Mouse (Mus musculus) olfactory bulb, adult 2 months (tissue): ENCODE data around the gene Rtkn2. TPM values are rescaled to one million over a fixed set of nuclear protein-coding genes. Genes with fewer than 3 reads are reported as not detected.

Experiments
- H3K27ac ChIP-seq: fragments of 200-500 bp; 2 replicates; pipeline ENCODE4 v1.5.1; 2012; ENCODE audit warnings: low read depth, low read length; ENCODE audit not compliant: insufficient read depth
- H3K4me1 ChIP-seq: fragments of 200-500 bp; 2 replicates; pipeline ENCODE4 v1.6.1; 2012; ENCODE audit warnings: low read length; ENCODE audit not compliant: control insufficient read depth, insufficient read depth
- H3K4me3 ChIP-seq: fragments of 200-500 bp; 2 replicates; pipeline ENCODE4 v1.5.1; 2012; ENCODE audit warnings: mild to moderate bottlenecking, low read depth, low read length, moderate library complexity; ENCODE audit not compliant: insufficient read depth
- CTCF ChIP-seq: fragments of 200-500 bp; IDR thresholded peaks from 2 replicates; pipeline ENCODE4 v1.5.1; 2012; ENCODE audit warnings: low read depth, mild to moderate bottlenecking, low read length, moderate library complexity; ENCODE audit not compliant: insufficient read depth
- POLR2A ChIP-seq: fragments of 200-500 bp; IDR thresholded peaks from 2 replicates; pipeline ENCODE4 v1.6.1; 2012; ENCODE audit warnings: mild to moderate bottlenecking, low read depth, low read length, moderate library complexity; ENCODE audit not compliant: insufficient read depth
- WGBS: fragments of 180-500 bp; shearing (Covaris S2); methylation state at CpG from one replicate; pipeline ENCODE4 v1.1.7; 2018; 5-methylcytosine and 5-hydroxymethylcytosine counted together
- polyA plus RNA-seq: library from polyadenylated mRNA; stranded (reverse); fragments of >200 nt; gene quantifications from 2 replicates; pipeline ENCODE4 v1.2.4, GENCODE M21; 2012; ENCODE audit warnings: low replicate concordance; ENCODE audit not compliant: missing spikeins, insufficient read depth, insufficient read length

Rtkn2 gene
- polyA plus RNA-seq, 1 experiment, result not detected

DNA sequence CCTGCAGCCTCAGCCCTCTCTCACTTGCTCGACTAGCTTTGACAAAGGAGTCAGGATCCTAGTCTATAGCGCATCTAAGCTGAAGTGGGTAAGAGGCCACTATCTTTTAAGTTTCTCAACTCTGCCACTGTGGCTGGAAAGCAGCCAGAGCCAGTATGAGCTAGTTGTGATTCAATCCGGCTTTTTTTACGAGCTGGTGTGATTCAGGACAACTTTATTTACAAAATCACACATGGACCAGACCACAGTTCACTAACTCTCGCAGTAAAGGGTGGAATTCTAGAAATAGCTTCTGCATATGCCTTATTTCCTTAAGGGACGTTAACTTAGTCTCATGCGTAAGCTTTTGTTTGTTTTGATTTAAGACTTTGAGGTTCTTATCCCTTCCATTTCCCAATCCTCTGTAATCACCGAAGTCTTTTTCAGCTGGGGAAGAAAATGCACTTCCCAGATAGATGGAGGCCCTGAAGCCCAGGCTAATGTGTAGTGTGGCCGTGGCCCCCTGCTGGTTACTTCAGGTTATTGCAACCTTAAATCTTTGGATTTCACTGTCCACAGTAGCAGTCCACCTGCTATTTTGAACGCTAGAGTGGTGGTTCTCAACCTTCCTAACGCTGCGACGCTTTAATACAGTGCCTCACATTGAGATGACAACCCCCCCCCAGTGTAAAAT, 5.0 kb downstream of the Rtkn2 start:
- peaks cover 4% of the 10 kb centered on the region for H3K4me1 ChIP-seq
- 38% methylated on average over 13 of the region's 13 CpGs for WGBS
- no peak overlapping the region for H3K4me3 ChIP-seq
- no peak overlapping the region for H3K27ac ChIP-seq
- TF ChIP-seq POLR2A (no peak), CTCF (no peak)

DNA sequence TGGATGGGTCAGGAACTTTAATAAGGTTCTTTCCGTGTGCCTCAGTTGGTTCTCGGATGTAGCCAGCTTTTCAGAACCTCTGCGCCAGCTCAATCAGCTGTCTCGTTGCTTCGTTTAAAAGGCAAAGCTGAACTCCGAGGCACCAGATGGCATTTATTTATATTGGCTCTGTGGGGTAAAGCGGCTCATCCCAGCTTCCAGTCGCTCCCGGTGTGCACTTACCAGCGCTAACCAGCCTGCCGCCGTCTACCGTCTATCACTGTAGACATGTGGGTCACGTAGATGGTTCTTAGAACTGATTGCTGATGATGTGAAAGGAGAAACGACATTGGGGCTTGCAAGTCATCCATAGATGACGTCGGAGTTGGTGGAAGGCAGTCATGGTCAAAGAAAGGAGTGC, 5.7 kb downstream of the Rtkn2 start:
- WGBS, result 87% methylated on average over 17 of the region's 17 CpGs
- TF ChIP-seq POLR2A (no peak), CTCF (no peak)
- H3K4me3 ChIP-seq, result no peak overlapping the region

DNA sequence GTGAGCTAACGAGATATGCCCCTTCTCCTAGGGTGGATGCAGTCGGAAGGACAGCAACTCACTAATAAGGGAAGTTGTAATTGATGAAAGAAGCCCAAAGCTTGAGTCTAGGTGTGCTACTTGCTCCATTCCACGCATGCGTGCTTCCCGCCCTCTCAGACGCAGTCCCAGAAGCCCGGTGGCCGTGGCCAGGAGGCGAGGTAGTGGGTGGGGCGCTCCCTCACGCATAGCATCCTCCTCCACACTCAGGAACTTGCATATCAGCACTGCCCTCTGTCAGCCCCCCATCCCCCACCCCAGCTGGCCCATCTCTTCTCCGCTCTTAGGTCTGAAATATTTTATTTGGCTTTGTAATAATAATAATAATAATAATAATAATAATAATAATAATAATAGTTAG, 16.0 kb downstream of the Rtkn2 start:
- H3K4me3 ChIP-seq, result no peak overlapping the region
- peaks cover 4% of the 10 kb centered on the region; the same call in 1 of the 2 replicates for H3K4me1 ChIP-seq
- 62% methylated on average over 12 of the region's 12 CpGs for WGBS
- no peak for TF ChIP-seq CTCF
- no peak for TF ChIP-seq POLR2A
- no peak overlapping the region for H3K27ac ChIP-seq

More for the DNA sequence above, 5.7 kb downstream of the Rtkn2 start:
- Histone ChIP-seq H3K27ac (no peak overlapping the region), H3K4me1 (no peaks in the 10 kb centered on the region)

DNA sequence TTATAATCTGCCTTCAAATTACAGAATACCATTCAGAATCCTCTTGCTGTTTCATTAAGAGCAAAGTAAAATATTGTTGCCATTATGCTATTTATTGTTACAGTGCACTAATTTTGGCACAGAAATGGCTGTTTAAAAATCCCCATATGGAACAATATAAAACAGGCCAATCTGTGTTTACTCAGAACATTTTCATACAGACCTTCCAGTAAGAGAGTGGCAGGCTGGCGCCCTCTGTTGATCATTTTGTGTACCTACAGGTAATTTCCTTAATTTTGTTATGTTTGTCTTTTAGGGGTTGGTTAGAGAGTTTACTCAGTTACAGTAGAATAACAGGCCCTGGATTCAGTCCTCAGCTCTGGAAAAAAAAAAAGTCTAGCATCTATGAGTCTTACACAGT, 16.8 kb downstream of the Rtkn2 start:
- no peak for TF ChIP-seq CTCF
- TF ChIP-seq POLR2A, result no peak
- H3K4me1 ChIP-seq, result peaks cover 4% of the 10 kb centered on the region; the same call in 1 of the 2 replicates
- H3K27ac ChIP-seq, result no peak overlapping the region
- 5% methylated on average over 1 of the region's 1 CpGs for WGBS
- H3K4me3 ChIP-seq, result no peak overlapping the region

DNA sequence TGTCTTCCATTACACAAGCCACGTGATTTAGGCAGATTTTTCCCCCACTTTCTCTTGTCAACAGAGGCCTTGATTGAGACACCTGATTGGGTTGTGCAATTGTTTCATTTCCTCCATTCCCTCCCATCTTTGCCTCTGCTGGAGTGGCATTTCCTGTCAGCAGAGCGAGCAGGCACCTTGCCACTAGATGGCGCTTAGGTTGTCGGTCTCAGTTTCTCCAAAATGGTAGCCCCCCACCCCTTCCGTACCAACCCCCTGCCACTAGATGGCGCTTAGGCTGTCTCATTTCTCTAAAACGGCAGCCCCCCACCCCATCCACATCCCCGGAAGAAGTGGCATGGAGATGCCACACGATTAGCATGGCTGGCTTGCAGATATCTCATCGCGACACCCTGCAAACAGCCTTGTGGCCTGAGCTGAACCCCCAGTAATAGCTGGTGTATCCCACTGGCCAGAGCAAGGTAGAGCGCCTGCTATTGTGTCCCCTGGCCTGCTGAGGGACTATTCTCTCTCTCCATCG, 18.8 kb downstream of the Rtkn2 start:
- WGBS, result 36% methylated on average over 13 of the region's 13 CpGs
- no peak overlapping the region for H3K4me3 ChIP-seq

DNA sequence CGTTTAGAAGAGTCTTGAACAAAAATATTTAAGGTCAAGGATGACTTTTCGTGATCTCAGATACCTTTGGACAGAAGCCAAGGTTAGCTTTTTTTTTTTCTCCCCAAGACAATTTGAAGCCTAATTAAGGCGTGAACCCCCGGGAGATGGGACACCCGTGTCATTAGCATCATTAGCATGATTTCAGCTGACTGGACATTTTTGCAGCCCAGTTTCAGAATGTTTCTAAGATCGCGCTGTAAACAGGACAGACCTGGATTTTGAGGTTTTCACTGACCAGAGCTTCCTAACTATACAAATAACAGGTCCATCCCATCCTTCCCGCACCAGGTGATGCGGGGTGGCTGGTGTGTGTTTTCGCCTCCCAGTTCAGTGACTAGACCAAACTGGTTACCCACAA, 19.8 kb downstream of the Rtkn2 start:
- no peak overlapping the region for H3K4me3 ChIP-seq
- 73% methylated on average over 10 of the region's 10 CpGs for WGBS
- TF ChIP-seq POLR2A, result no peak
- no peak for TF ChIP-seq CTCF
- H3K4me1 ChIP-seq, result peaks cover 4% of the 10 kb centered on the region; the same call in 1 of the 2 replicates
- H3K27ac ChIP-seq, result no peak overlapping the region

More for the DNA sequence above, 18.8 kb downstream of the Rtkn2 start:
- TF ChIP-seq POLR2A, result no peak
- peak; percentile 56; the same call in 1 of the 2 replicates for TF ChIP-seq CTCF
- Histone ChIP-seq H3K27ac (no peak overlapping the region), H3K4me1 (peaks cover 4% of the 10 kb centered on the region; the same call in 1 of the 2 replicates)

DNA sequence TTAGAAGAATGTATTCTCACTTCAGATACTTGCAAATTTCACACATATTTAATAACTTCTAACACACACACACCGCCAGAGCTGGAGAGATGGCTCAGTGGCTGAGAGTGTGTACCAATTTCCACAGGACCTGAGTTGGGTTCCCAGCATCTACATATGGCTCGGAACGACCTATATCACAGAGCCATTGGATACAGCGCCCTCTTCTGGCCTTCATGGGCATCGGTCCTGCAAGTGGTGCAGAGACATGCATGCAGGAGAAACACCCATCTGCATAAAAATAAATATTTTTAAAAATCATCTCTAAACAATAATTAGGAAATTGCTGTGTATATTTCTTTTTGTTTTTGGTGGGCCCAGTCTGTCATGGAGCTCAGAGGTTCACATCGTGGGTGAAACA, 22.1 kb downstream of the Rtkn2 start:
- Histone ChIP-seq H3K4me1 (peaks cover 11% of the 10 kb centered on the region; the same call in 1 of the 2 replicates), H3K4me3 (no peak overlapping the region), H3K27ac (no peak overlapping the region)
- TF ChIP-seq CTCF (no peak), POLR2A (no peak)
- 92% methylated on average over 6 of the region's 6 CpGs for WGBS

DNA sequence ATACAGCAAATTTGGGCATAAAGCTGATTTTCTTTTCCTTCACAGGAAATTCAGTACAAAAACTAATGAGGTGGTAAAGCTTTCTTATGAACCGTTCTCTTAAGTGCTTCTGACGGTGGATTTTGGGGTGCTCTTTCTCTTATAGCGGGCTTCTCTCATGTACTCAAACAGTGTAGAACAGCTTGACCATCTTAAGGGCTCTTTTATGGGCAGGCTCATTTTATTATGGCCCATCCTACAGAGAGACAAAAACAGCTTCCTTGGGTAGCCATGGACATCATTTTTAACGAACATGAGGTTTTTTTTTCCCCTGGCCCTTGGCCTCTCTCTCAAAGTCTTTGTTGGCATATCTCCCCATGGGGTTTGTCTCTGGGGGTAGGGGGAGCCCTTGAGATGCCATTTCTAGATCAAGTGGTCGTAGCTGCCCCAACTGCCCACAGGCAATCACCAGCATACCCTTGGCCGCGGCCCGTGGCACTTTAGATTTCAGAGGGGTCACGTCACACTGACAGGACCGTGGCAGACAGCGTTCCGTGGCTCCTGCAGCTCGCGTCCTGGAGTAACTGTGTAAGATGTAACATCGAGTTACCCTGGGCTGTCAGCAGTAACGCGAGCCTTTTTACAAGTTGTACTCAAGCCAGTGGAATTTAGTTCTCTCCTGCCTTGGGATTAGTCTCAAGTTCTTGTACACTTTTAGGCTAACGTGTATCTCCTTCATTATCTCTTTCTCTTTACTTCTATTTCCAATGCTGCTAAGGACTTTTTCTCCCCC, 24.5 kb downstream of the Rtkn2 start:
- H3K4me1 ChIP-seq, result peaks cover 7% of the 10 kb centered on the region; the same call in 1 of the 2 replicates
- TF ChIP-seq CTCF, result no peak
- TF ChIP-seq POLR2A, result no peak
- H3K27ac ChIP-seq, result no peak overlapping the region
- H3K4me3 ChIP-seq, result no peak overlapping the region
- 93% methylated on average over 18 of the region's 18 CpGs for WGBS

DNA sequence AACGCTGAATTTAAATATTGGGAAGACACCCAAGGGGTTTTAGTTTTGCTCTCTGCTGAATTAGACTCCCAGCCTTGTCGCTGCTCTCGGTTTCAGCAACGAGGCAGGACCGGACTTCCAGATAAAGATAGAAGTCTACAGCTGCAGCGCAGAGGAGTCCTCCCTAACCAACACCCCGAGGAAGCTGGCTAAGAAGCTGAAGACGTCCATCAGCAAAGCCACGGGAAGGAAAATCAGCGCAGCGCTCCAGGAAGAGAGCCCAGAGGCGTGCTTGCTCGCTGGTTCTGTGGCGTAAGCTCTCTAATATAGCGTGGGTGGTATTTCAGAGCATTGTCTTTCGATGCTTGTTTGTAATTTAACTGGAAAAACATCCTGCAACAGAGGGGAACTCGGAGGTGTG, 26.0 kb downstream of the Rtkn2 start:
- TF ChIP-seq CTCF (no peak), POLR2A (no peak)
- WGBS, result 38% methylated on average over 17 of the region's 17 CpGs
- peaks cover 7% of the 10 kb centered on the region; the same call in 1 of the 2 replicates for H3K4me1 ChIP-seq
- H3K27ac ChIP-seq, result no peak overlapping the region
- H3K4me3 ChIP-seq, result peak overlapping the region; percentile 31
